Mouse (Mus musculus): ENCODE results near the gene Tor2a.

The Tor2a gene

GRCm38 (mm10) chr2:32761859-32762258 lies 4.8 kb downstream of the Tor2a start:
- no peak for DNase-seq (ENCODE audit: low read depth, low spot score)

GRCm38 (mm10) chr2:32763353-32763752 lies 6.3 kb downstream of the Tor2a start:
- no peak for DNase-seq (ENCODE audit: low read depth, low spot score)

- DNase-seq (ENCODE audit: low read depth, low spot score): no peak
These were observed 10.2 kb downstream of the Tor2a start for GRCm38 (mm10) chr2:32767241-32767640.

- no peak for DNase-seq (ENCODE audit: low read depth, low spot score)
These were observed 11.7 kb downstream of the Tor2a start for GRCm38 (mm10) chr2:32768661-32769285.

GRCm38 (mm10) chr2:32769327-32770085 lies 12.5 kb downstream of the Tor2a start:
- no peak for DNase-seq (ENCODE audit: low read depth, low spot score)

GRCm38 (mm10) chr2:32771886-32772285 lies 14.9 kb downstream of the Tor2a start:
- DNase-seq (ENCODE audit: low read depth, low spot score): no peak

- DNase-seq (ENCODE audit: low read depth, low spot score): no peak
These were observed 15.7 kb downstream of the Tor2a start for GRCm38 (mm10) chr2:32772626-32773279.

- DNase-seq (ENCODE audit: low read depth, low spot score): peak; percentile 90
These were observed 18.5 kb downstream of the Tor2a start, which contains the start of the genes Ttc16 and Ptrh1 for GRCm38 (mm10) chr2:32775359-32776074. Ttc16 (minus strand) TSS chr2:32775633. Ptrh1 (plus strand) TSS chr2:32775786.

- DNase-seq (ENCODE audit: low read depth, low spot score): no peak
These were observed 19.2 kb downstream of the Tor2a start for GRCm38 (mm10) chr2:32776192-32776591.

GRCm38 (mm10) chr2:32778081-32778480 lies 21.0 kb downstream of the Tor2a start:
- no peak for DNase-seq (ENCODE audit: low read depth, low spot score)

- no peak for DNase-seq (ENCODE audit: low read depth, low spot score)
These were observed 22.1 kb downstream of the Tor2a start for GRCm38 (mm10) chr2:32779131-32779530.

GRCm38 (mm10) chr2:32779714-32780113 lies 22.7 kb downstream of the Tor2a start:
- no peak for DNase-seq (ENCODE audit: low read depth, low spot score)

- no peak for DNase-seq (ENCODE audit: low read depth, low spot score)
These were observed 24.7 kb downstream of the Tor2a start for GRCm38 (mm10) chr2:32781710-32782109.

GRCm38 (mm10) chr2:32784048-32784681 lies 27.1 kb downstream of the Tor2a start, which contains the start of gene Cfap157:
Cfap157 (minus strand) TSS chr2:32784428.
- DNase-seq (ENCODE audit: low read depth, low spot score): no peak

GRCm38 (mm10) chr2:32787176-32787575 lies 30.1 kb downstream of the Tor2a start:
- no peak for DNase-seq (ENCODE audit: low read depth, low spot score)

- DNase-seq (ENCODE audit: low read depth, low spot score): no peak
These were observed 31.5 kb downstream of the Tor2a start for GRCm38 (mm10) chr2:32788581-32788980.

GRCm38 (mm10) chr2:32791297-32791696 lies 34.3 kb downstream of the Tor2a start:
- DNase-seq (ENCODE audit: low read depth, low spot score): no peak

- DNase-seq (ENCODE audit: low read depth, low spot score): no peak
These were observed 38.8 kb downstream of the Tor2a start for GRCm38 (mm10) chr2:32795748-32796418.

- no peak for DNase-seq (ENCODE audit: low read depth, low spot score)
These were observed 41.4 kb downstream of the Tor2a start for GRCm38 (mm10) chr2:32798251-32798962.

Data from WW6 (cell line).